In genomic region chr4:130549189-130549588, GRCm38 (mm10) we compare ENCODE assay signal across 10 mouse cellular contexts. TPM values are rescaled to one million over a fixed set of nuclear protein-coding genes. Genes with fewer than 3 reads are reported as not detected.
DNase-seq lines count a peak whose midpoint lies in the region; ATAC-seq and TF ChIP-seq lines count a peak whose summit lies in the region.
"Had no signal": no experiment of that assay in that cellular context is flagged by ENCODE, and none has a peak within 500 bp of the region (broad histone marks: within the 10 kb centered on the region; RNA-seq: fewer than 3 reads in every experiment).

No protein-coding gene starts in this region.

- H3K27ac ChIP-seq in layer of hippocampus, adult 2 months: no peak overlapping the region
- peak overlapping the region; percentile 69 for H3K27ac ChIP-seq in bone marrow, adult 2 months (ENCODE audit: control insufficient read depth, insufficient read depth, low read depth, low read length, poor library complexity)
- H3K27ac ChIP-seq: embryonic facial prominence, embryonic 13.5 days had no signal

- TF ChIP-seq CTCF in layer of hippocampus, adult 2 months (conservative IDR thresholded peaks at IDR 0.05): peak; percentile 65
- peak; percentile 93 for TF ChIP-seq CTCF in E14TG2a.4 (conservative IDR thresholded peaks at IDR 0.05; ENCODE audit: low read length)
- TF ChIP-seq CTCF in bone marrow, adult 2 months (IDR thresholded peaks at IDR 0.05; ENCODE audit: control insufficient read depth, insufficient read depth, low read length): peak; percentile 49

- H3K9me3 ChIP-seq in E14TG2a.4 (ENCODE audit: low read length): no peaks in the 10 kb centered on the region
- H3K9me3 ChIP-seq: embryonic facial prominence, embryonic 13.5 days; neural tube, embryonic 12.5 days had no signal

- DNase-seq in layer of hippocampus, adult 2 months (ENCODE audit: low spot score in 2 of 2): no peak
- no peak for DNase-seq in layer of hippocampus, postnatal 36 days
- DNase-seq in cerebellum, postnatal 4 days (ENCODE audit: low spot score in 2 of 2): no peak
- no peak for DNase-seq in ovary, postnatal 10 days (ENCODE audit: low spot score)

- no peak overlapping the region for H3K4me3 ChIP-seq in layer of hippocampus, adult 2 months
- H3K4me3 ChIP-seq in E14TG2a.4 (replicated peaks; ENCODE audit: low read length): no peak overlapping the region
- no peak overlapping the region for H3K4me3 ChIP-seq in bone marrow, adult 2 months (replicated peaks; ENCODE audit: control insufficient read depth, low read depth, low read length)
- H3K4me3 ChIP-seq: embryonic facial prominence, embryonic 13.5 days; neural tube, embryonic 12.5 days had no signal

- ATAC-seq in megakaryocyte, adult 5-6 weeks (ENCODE audit: poor library complexity, severe bottlenecking): peak; percentile 72
- no peak for ATAC-seq in inflammation-experienced regulatory T-cells, adult 6 months

- TF ChIP-seq POLR2A in bone marrow, adult 2 months (IDR thresholded peaks at IDR 0.05; ENCODE audit: borderline replicate concordance, control insufficient read depth, low read depth, low read length): no peak

- H3K27me3 ChIP-seq in E14TG2a.4 (ENCODE audit: insufficient read depth, low read length): no peaks in the 10 kb centered on the region
- H3K27me3 ChIP-seq: embryonic facial prominence, embryonic 13.5 days; neural tube, embryonic 12.5 days had no signal

- peaks cover 64% of the 10 kb centered on the region for H3K4me1 ChIP-seq in E14TG2a.4 (replicated peaks; ENCODE audit: low read depth, low read length)
- H3K4me1 ChIP-seq in bone marrow, adult 2 months (ENCODE audit: control insufficient read depth, insufficient read depth, low read length): peaks cover 2% of the 10 kb centered on the region; the same call in 1 of the 2 replicates

- H3K36me3 ChIP-seq in E14TG2a.4 (ENCODE audit: insufficient read depth, low read length): peaks cover 4% of the 10 kb centered on the region; the same call in 1 of the 2 replicates
- H3K36me3 ChIP-seq: embryonic facial prominence, embryonic 13.5 days; neural tube, embryonic 12.5 days had no signal

- 61% methylated on average over 8 of the region's 8 CpGs for WGBS in bone marrow, adult 2 months

RNA-seq across cellular contexts. Expression of gene Nkain1, which starts 24.8 kb away (rescaled TPM):
- 10 to 100 TPM; 34.5 to 35.5 TPM for total RNA-seq in layer of hippocampus, adult 2 months (2021)
- total RNA-seq in layer of hippocampus, postnatal 36 days (2021): 10 to 100 TPM; 37.4 to 39.2 TPM
- polyA plus RNA-seq in bone marrow, adult 2 months (2011; ENCODE audit: insufficient read depth, insufficient read length, low replicate concordance, missing spikeins): 5.0 TPM in 1 of 2 replicates, not detected in the other
- total RNA-seq in megakaryocyte, adult 5-6 weeks (2015): not detected in 2 replicates
- not detected in 2 replicates for total RNA-seq in megakaryocyte, adult 5-6 weeks (2017)
- not detected for polyA plus RNA-seq in inflammation-experienced regulatory T-cells, adult 6 months (2017; shearing (Covaris generic))

Comparison
In these comparisons a context has a peak if more than half of its experiments do, and no peak if none do; other contexts are left out.
1. RNA of gene Nkain1, which starts 24.8 kb away (total RNA-seq): 37.4 to 39.2 TPM in layer of hippocampus, postnatal 36 days and 34.5 to 35.5 TPM in layer of hippocampus, adult 2 months; not detected in megakaryocyte, adult 5-6 weeks; every median in the first group is over 10 times any median in the second.
2. Peak in every context shown above with its lines, with median percentiles within 50 percentile points of each other: CTCF ChIP-seq.